Mouse (Mus musculus) megakaryocyte, embryonic 14.5 days (primary cell): Measurements from ENCODE around the gene Cenpb.

ENCODE experiments used
- FLI1 ChIP-seq: IDR thresholded peaks from 2 replicates; pipeline ENCODE4 v1.6.1; 2012; ENCODE audit warnings: low read length, inconsistent platforms, mixed read lengths
- GATA1 ChIP-seq: IDR thresholded peaks from 3 replicates; pipeline ENCODE4 v1.6.1; 2012; ENCODE audit warnings: mixed read lengths, low read length, inconsistent platforms, borderline replicate concordance

DNA sequence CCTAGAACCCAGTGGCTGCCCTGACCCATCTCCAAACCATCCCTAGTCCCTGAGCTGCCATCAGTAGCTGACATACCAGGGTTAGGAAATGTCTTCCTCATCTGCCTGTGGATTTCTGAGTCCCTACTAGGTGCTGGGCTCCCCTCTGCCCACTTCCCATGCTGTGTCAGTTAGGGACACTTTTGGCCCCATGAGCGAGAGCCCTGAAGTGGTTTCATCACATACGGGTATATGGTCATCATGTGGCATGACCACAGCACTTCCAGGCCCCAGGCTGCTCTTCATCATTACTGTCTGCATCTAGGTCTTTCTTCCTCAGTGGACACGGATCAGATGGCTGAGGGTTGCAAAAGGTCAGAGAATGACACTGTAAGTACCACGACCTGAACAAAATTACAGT is 26.9 kb upstream of the Cenpb start, which contains the start of gene Ap5s1:
- no peak for TF ChIP-seq GATA1
- no peak for TF ChIP-seq FLI1
